Mouse (Mus musculus) left cerebral cortex, postnatal 4 days (tissue): ENCODE results near the gene Kcnj13. TPM values are rescaled to one million over a fixed set of nuclear protein-coding genes. Genes with fewer than 3 reads are reported as not detected.

ENCODE experiments used
- DNase-seq: peaks from one replicate; pipeline ENCODE4 v3.0.0-alpha.2; 2022
- intact Hi-C: fragments of 180-260 bp; cut with DNase I; formaldehyde crosslinking; loops from one replicate; pipeline ENCODE4 v1.15.1; 2025
- total RNA-seq, 2 experiments: library from RNA; stranded (reverse); gene quantifications; 2 replicates each; pipeline ENCODE4 v1.2.3; 2021

Kcnj13 gene
- total RNA-seq: 1 to 10 TPM; 1.2 to 1.6 TPM

DNA sequence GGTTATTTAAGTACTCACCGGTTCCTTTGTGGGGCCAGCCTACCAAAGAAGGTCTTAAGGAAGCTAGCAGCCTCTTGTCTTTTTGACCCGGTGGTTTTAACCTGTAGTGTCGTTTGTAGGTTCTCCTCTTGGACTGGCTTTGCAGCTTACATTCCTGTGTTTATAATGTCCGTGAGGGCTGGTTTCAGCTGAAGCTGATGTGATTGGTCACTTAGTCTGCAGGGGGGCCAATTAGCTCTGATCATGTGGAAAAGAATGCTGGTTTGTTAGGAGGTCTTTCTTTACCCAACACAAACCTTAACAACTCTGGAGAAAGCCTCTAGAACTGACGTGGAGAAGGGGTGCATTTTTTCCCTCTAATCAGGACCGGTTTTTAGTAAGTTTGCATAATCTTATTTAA, at the start of gene Kcnj13:
Gene Kcnj13 (minus strand): TSS at position 136 of the 400 bp plus-strand sequence.
- intact Hi-C loops: no loop called here
- no peak for DNase-seq

DNA sequence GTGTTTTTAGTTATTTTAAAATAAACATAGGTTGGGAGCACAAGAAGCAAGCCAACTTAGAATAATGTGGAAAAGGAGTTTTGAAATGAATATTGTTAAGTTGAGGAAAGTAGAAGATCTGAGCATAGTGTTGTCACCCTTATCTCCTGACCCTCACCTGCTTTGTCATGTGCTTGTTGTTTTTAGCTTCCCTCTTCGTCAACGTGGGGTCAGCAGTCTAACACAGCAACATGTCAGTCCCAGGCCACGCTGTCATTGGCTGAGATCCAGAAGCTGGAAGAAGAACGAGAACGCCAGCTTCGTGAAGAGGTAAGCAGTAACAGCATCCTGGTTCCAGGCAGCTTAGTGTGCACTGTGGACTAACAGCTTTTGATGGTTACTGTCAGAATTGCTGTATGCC, 42.1 kb upstream of the Kcnj13 start:
- intact Hi-C loops: no loop called here
- DNase-seq: no peak

DNA sequence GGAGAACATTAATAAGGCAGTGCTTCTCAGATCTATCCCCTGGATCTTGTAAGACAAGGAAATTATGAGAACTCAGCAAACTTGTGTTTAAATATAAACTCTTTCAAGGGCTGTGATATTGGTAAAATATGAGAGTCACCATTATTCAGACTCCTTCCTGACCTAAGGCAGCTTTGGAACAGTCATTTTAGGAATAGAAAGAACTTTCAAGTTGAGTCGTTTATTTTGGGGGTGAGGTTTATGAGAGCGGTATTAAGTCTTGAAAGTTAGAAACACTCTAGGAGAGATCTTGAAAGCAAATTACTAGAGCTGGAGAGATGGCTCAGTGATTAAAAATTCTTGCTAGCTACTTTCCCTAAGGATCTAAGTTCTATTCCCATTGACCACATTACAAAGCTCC, 40.6 kb upstream of the Kcnj13 start:
- DNase-seq: no peak
- intact Hi-C loops: no loop called here

DNA sequence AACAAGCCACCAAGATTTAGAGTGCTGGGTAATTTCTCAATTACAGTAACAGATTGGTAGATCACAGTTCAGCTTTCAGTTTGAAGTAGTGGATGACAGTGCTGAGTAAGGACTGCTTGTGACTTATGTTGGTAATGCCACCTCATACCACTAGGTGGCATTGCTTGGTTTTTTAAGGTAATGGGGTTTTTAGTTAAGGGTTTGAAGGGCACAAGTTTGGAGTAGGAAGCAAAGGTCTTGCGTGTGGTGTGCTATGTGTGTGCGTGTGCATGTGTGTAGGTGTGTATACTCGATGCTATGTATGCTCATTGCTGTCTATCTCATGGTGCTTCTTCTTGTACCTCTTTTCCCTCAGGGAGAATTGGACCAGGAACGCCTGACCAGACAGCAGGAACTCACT, 24.2 kb upstream of the Kcnj13 start:
- intact Hi-C loops: loop anchor here (10.0 kb wide), 1 partner anchor 174 kb away; no protein-coding TSS in a partner anchor
- DNase-seq: no peak

DNA sequence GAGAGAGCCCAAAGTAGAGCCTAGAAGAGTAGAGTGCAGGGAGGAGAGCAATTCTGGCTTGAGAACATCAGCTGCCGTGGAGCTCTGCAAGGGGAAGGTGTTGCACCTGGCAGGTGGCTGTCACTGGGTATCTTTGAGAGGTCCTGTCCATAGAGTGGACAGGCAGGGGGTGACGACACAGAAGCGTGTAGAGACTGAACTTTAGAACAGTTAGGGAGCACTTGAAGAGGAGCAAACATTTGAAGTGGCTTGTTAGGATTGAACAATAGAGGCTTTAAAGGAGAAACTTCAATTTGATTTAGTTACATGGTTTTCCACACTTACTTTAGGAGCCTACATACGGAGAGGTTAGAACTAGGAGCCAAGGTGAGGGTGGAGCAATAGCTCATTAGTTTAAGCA, 14.9 kb upstream of the Kcnj13 start:
- intact Hi-C loops: no loop called here
- DNase-seq: no peak

DNA sequence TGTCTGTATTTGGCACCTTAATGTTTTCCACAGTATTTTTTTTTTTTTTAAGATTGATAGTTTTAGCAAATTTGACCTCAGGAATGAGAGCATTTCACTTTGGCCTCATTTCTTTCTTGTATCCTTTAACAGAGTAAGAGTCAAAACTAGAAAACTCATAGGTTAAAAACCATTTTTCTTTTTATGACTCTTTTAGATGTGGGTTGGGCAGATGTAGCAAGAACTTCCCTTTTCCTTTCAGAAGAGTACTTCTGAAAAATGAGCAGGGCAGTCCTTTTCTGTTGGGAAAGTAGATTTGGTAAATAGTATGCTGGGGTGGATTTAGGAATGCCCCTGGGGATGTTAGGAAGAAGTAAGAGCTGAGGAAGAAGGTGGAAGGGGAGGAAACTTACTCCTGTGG, 11.5 kb upstream of the Kcnj13 start:
- intact Hi-C loops: no loop called here
- DNase-seq: no peak

DNA sequence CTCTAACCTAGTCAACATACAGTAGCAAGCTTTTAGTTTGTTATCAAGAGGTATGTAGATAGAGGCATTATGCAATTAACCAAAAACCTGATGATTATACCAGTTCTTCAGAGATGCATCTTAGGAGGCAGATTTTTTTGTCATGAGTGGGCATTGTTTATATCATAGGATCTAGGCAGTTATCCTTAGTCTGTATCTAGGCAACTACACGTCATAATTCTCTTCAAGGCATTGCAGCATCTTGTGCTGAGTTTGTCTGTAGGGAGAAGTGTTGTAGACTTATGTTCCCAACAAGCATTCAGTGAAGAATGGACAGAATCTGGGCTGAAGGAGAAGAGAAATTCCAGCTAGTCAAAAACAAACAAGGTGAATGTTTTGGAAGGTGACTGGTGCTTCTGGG, 10.2 kb upstream of the Kcnj13 start:
- DNase-seq: no peak
- intact Hi-C loops: no loop called here

DNA sequence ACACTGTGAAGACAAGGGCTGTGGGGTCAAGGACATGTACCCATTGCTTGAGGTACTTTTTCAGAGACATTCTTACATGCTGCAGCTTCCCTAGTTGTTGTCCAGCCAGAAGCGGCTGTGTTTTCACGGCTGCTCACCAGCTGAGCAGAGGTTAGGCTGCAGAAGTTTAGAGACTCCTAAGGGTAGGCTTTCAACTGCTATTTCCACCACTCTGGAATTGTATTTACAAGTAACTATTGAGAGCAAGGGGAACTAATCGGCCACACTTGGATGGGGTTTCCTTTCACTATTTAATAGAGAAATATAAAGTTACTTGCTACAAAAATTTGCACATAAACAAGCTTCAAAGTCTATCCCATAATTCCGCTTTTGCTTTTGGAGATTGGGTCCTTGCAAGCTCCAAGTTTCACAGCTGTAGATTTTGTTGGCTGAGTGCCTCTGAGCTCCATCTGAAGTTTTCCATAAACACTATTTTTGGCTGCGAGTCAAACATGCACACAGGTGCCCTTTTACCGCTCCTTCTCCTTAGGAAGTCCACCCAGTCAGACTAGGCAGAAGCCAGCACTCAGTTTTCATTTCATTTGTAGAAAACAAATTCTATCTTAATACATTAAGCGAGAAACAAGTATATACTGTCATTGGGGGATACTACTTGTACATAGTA, 2.5 kb upstream of the Kcnj13 start:
- DNase-seq: no peak
- intact Hi-C loops: no loop called here

DNA sequence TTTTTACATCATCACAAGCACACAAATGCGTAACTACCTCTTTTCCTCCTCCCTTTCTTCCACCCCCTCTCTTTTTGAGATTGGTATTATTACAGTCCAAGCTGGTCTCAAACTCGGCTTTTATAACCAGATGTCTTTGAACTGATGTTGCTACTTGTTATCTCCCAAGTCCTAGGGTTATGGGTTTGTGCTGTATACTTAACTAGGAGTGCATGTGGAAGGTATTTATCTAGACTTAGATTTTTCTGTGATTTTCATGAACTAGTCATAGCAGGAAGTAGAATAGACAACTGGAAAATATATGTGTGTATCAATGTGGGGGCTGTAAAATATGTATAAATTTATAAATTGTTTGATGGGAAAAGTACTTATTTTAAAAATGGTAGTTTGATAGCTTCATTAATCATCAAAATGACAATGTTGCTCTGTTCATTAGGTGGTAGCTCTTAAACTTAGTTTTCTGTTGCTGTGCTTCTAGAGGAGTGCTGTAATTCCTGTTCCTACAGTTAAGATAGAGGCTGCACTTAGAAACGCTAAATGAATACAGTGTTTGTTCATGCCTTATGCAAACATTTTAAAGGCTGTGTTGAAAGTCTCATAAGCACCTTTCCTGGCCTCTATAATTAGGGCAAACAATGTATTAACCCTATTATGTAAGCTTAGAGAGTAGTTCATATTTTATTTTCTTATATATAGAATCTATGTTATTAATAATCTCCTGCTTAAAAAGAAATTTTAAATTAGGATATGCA, 909 bp downstream of the Kcnj13 start:
- no peak for DNase-seq
- intact Hi-C loops: no loop called here

DNA sequence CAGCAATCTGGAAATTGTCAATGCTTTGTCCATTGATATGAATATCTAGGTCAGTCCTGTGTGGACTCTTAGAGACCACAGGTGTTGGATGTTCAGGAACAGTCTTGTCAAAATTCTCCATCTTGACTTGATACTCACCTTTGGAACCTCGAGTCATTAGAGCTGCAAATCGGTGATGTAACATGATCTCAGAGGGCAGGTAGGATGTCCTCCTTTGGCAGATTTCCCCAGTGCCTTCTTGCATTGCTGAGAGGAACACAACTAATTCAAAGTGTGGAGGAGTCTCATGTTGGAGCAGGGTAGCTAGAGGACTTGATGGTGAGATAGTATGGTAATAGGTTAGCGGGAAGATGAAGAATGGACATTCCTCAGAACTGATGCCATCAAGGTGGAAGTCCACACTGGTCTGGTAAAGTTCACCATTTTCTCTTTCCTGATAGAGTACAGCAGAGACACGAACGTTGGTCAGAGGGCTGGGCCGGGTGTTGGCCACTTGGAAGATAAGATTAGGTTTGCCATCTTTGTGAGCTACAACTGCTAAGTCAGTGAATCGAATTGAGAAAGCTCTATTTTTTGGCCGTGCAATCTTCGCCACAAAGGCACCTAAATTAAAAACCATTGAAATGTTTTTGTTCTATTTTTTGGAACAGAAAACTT, 8.0 kb downstream of the Kcnj13 start:
- intact Hi-C loops: no loop called here
- no peak for DNase-seq

DNA sequence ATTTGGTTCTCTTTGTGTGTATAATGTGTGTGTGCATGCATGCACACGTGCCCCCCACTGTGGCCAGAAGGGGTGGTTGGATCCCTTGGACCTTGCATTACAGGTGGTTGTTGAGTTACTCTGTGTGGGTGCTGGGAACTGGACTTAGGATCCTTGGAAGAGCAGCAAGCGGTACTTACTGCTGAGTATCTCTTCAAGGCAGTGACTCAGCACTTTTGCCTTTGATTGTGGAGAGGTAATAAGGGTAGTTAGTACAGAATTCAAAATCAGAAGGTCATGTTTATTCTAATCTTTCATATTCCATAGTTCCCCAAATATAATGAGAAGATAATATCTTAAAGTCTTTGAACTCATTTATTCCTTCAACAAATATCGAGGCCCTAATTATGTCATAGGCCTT, 13.4 kb downstream of the Kcnj13 start:
- no peak for DNase-seq
- intact Hi-C loops: no loop called here

DNA sequence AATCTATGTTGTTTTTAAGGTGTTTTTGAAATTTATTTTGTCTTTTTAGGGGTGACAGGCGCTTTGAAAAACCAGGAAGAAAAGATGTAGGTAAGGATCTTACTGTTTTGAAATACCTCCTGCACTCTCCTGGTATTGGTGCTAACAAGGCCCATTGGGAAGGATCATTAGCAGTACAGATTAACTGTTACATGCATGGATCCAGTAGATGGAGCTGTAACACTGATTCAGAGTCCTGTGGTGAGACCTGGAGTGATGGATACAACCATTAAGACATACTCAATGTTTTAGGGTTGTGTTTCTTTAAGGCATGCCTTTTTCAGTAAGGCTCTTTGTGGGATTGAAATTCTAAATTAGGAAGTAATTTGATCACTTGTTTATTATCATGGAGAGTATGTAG, 14.6 kb downstream of the Kcnj13 start:
- DNase-seq: no peak
- intact Hi-C loops: no loop called here

DNA sequence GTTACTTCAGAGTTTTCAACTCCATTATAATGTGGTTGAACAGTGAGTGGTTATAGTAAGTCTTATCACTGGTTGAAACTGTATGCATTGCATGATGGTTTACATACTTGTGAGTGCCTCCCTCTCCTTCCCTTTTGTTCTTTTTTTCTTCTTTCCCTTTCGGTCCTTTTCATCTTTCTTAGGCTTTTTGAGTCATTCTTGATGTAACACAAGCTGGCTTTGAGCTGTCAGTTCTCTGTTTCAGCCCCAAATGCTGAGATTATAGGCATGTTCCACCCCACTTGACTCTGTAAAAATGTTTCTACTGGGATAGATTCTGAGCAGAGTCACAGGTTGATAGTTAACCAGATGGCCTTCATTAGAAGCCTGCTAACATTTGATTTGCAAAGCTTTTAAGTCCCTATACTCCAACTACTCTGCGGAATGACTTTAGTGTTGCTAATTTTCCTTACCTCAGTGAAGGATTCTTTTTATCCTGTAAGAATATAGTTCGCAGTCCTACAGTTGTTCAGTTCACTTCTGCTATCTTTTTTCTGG, 16.4 kb downstream of the Kcnj13 start:
- no peak for DNase-seq
- intact Hi-C loops: no loop called here

DNA sequence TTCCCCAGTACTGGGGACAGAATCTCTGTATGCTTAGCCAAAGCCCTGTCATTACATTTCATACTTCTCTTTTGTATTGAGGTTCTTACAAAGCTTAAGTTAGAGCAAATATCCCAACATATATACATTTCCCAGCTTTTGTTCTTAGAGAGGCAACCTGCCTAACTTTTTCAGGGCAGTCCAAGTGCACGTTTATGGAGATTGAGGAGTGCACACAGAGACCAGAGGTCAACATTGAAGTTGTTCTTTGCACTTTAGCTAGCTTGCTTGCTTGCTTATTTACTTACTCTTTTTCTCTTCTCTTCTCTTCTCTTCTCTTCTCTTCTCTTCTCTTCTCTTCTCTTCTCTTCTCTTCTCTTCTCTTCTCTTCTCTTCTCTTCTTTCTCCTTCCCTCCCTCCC, 34.3 kb downstream of the Kcnj13 start:
- intact Hi-C loops: no loop called here
- DNase-seq: no peak

DNA sequence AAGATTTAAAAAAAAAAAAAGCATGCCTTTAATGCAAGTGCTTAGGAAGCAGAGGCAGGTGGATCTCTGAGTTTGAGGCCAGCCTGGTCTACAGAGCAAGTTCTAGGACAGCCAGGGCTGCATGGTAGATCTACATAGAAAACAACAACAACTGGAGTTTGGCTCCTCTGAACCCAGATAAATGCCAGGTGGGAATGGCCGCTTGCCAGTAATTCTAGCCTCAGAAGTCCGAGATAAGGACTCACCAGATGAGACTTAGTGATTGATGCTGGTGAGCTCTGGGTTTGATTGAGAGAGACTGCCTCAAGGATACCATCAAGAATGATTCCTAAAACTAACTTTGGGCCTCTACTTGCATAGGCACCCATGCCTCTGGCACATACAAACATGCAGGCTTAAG, 44.0 kb downstream of the Kcnj13 start:
- intact Hi-C loops: no loop called here
- no peak for DNase-seq

Other genes with a start within 250 kb of the Kcnj13 start
- gene Ecel1, start 238.2 kb downstream of the Kcnj13 start, total RNA-seq: 10 to 100 TPM in 1 of 2 experiments, 1 to 10 TPM in 1; 3.4 to 11.8 TPM
- gene Prss56, start 211.4 kb downstream of the Kcnj13 start, total RNA-seq: under 1 TPM; 0.16 to 0.40 TPM
- gene Chrnd, start 204.1 kb downstream of the Kcnj13 start, total RNA-seq: not detected
- gene Chrng, start 190.1 kb downstream of the Kcnj13 start, total RNA-seq: not detected
- gene Eif4e2, start 180.8 kb downstream of the Kcnj13 start, total RNA-seq: 10 to 100 TPM; 92.6 to 92.8 TPM
- 1 to 10 TPM; 1.5 to 2.0 TPM for gene Efhd1, start 130.4 kb downstream of the Kcnj13 start, total RNA-seq
- 10 to 100 TPM; 85.4 to 94.2 TPM for gene Gigyf2, start 67.7 kb downstream of the Kcnj13 start, total RNA-seq
- gene Snorc, start 75.5 kb upstream of the Kcnj13 start, total RNA-seq: not detected
- under 1 TPM; 0.70 to 0.95 TPM for gene Neu2, start 115.2 kb upstream of the Kcnj13 start, total RNA-seq
- 10 to 100 TPM; 92.5 to 94.7 TPM for gene Ngef, start 179.1 kb upstream of the Kcnj13 start, total RNA-seq
- gene Inpp5d, start 225.6 kb upstream of the Kcnj13 start, total RNA-seq: 10 to 100 TPM; 10.2 to 10.7 TPM